Mouse (Mus musculus) kidney, adult 2 months (tissue): ENCODE results near the gene Atxn1. TPM values are rescaled to one million over a fixed set of nuclear protein-coding genes. Genes with fewer than 3 reads are reported as not detected.
A peak's percentile ranks its signal among the peaks of the same experiment; 100 is the strongest.

ENCODE experiments used
- DNase-seq: peaks from one replicate; pipeline ENCODE4 v3.0.0; 2021
- H3K27ac ChIP-seq: fragments of 200-500 bp; 2 replicates; pipeline ENCODE4 v1.5.1; 2012; ENCODE audit warnings: low read depth, low read length, control low read depth, inconsistent platforms; ENCODE audit not compliant: insufficient read depth
- H3K27me3 ChIP-seq: fragments of 200-500 bp; replicated peaks from 2 replicates; pipeline ENCODE4 v1.6.1; 2012; ENCODE audit warnings: mild to moderate bottlenecking, moderate library complexity, low read length, inconsistent platforms; ENCODE audit not compliant: control insufficient read depth, insufficient read depth
- H3K36me3 ChIP-seq: fragments of 200-500 bp; 2 replicates; pipeline ENCODE4 v1.6.1; 2012; ENCODE audit warnings: mild to moderate bottlenecking, moderate library complexity, low read length, inconsistent platforms; ENCODE audit not compliant: control insufficient read depth, insufficient read depth
- H3K4me1 ChIP-seq: fragments of 200-500 bp; 2 replicates; pipeline ENCODE4 v1.6.1; 2011; ENCODE audit warnings: low read length; ENCODE audit not compliant: control insufficient read depth, insufficient read depth
- H3K4me3 ChIP-seq: fragments of 200-500 bp; 2 replicates; pipeline ENCODE4 v1.5.1; 2011; ENCODE audit warnings: mild to moderate bottlenecking, low read depth, low read length, control low read depth; ENCODE audit not compliant: insufficient read depth
- CTCF ChIP-seq: fragments of 200-500 bp; conservative IDR thresholded peaks from 2 replicates; pipeline ENCODE4 v1.5.1; 2011; ENCODE audit warnings: low read depth, mild to moderate bottlenecking, control low read depth, low read length, moderate library complexity, mixed read lengths; ENCODE audit not compliant: insufficient read depth, insufficient read length
- POLR2A ChIP-seq: fragments of 200-500 bp; IDR thresholded peaks from one replicate; pipeline ENCODE4 v1.6.1; 2011; ENCODE audit warnings: low read depth, low read length, control low read depth
- WGBS: fragments of 180-500 bp; shearing (Covaris S2); methylation state at CpG from one replicate; pipeline ENCODE4 v1.1.7; 2018; 5-methylcytosine and 5-hydroxymethylcytosine counted together
- polyA plus RNA-seq: library from polyadenylated mRNA; depleted of rRNA; stranded (reverse); fragments of >200 nt; gene quantifications from 2 replicates; pipeline ENCODE4 v1.2.3, GENCODE M21; 2012

Atxn1 gene
- polyA plus RNA-seq, 1 experiment, result 15.0 TPM

DNA sequence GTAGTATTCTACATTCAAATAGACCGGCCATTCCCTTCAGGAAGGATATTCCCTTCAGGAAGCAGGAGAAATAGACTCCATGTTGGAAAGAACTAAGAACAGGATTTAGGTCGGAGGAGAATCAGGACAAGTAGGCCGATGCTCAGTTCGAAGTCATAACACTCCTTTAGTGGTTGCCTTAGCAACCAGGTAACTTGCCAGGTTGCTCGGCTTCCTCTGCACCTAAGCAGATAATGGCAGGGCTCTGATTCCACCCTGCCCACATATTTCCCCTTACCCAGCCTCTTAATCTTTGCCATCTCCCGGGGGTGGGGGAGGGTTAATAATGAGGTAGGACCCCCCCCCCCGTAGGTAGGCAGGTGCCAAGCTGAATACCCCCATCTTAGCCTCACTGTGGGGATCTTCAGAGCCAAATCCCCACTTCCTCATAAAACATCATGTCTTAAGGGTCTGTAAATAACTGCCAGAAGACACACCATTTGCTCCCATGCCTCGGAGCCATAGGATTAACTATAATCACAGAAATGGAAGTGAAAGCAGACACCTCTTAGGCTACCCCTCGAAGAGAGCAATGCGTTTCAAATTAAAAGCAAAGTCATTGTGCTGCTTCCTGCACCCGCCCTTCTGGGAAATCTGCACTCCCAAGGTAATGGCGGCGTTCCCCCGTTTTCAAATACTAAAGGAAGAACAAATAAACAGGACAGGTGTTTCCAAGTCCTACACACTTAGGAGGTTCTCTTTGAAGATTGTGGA, 240.1 kb downstream of the Atxn1 start:
- WGBS, result 71% methylated on average over 14 of the region's 14 CpGs
- Histone ChIP-seq H3K4me1 (no peaks in the 10 kb centered on the region), H3K27ac (no peak overlapping the region), H3K4me3 (no peak overlapping the region), H3K36me3 (no peaks in the 10 kb centered on the region), H3K27me3 (no peaks in the 10 kb centered on the region)
- DNase-seq, result no peak
- no peak for TF ChIP-seq POLR2A
- TF ChIP-seq CTCF, result no peak

- no peak overlapping the region for H3K27ac ChIP-seq
- DNase-seq, result no peak
- no peaks in the 10 kb centered on the region for H3K27me3 ChIP-seq
- WGBS, result 74% methylated on average over 5 of the region's 5 CpGs
- no peak for TF ChIP-seq CTCF
- TF ChIP-seq POLR2A, result no peak
- H3K36me3 ChIP-seq, result no peaks in the 10 kb centered on the region
- H3K4me1 ChIP-seq, result no peaks in the 10 kb centered on the region
- H3K4me3 ChIP-seq, result no peak overlapping the region
Observed at GRCm38 (mm10) chr13:45722885-45723284, 241.9 kb downstream of the Atxn1 start.

- Histone ChIP-seq H3K4me1 (no peaks in the 10 kb centered on the region), H3K4me3 (no peak overlapping the region), H3K36me3 (no peaks in the 10 kb centered on the region), H3K27ac (no peak overlapping the region; the same call in 1 of the 2 replicates), H3K27me3 (no peaks in the 10 kb centered on the region)
- TF ChIP-seq POLR2A, result no peak
- no peak for TF ChIP-seq CTCF
- peak; percentile 84 for DNase-seq
- WGBS, result 62% methylated on average over 8 of the region's 8 CpGs
Observed at GRCm38 (mm10) chr13:45721621-45722020, 243.2 kb downstream of the Atxn1 start.

- Histone ChIP-seq H3K36me3 (no peaks in the 10 kb centered on the region), H3K4me3 (no peak overlapping the region), H3K27ac (no peak overlapping the region), H3K4me1 (0 out of 2 replicates have a peak, but pooled peaks cover 3% of the 10 kb centered on the region), H3K27me3 (no peaks in the 10 kb centered on the region)
- peak; percentile 26 for DNase-seq
- TF ChIP-seq CTCF (no peak), POLR2A (no peak)
- 52% methylated on average over 3 of the region's 3 CpGs for WGBS
Observed at GRCm38 (mm10) chr13:45718850-45719249, 246.0 kb downstream of the Atxn1 start.

DNA sequence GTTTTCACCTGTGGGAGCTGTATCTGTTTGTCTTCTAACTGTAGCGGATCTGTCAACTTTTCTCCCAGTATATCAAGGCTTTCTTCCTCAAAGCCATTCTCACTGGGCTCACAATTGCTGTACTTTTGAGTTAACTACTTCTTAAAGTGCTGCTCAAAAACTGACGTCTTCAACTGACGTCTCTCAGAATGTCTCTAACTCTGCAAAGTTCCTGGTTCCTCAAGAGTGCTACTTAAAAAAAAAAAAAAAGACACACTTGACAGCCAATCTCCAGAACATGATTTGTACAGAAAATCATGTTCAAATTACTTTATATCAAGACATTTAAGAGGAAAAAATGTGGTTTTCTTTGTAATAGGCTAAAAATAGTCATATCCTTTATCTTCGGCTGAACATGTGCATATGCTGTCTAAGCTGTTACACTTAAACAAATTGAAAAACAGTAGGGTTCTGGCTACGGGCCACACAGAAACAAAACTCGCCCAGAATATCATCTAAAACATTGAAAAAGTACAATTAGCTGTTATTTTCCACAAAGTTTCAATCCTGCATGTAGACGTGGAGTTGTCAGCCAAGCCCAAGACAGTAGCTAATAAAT, 249.1 kb downstream of the Atxn1 start:
- Histone ChIP-seq H3K27ac (no peak overlapping the region), H3K4me3 (no peak overlapping the region), H3K27me3 (no peaks in the 10 kb centered on the region), H3K4me1 (0 out of 2 replicates have a peak, but pooled peaks cover 3% of the 10 kb centered on the region), H3K36me3 (no peaks in the 10 kb centered on the region)
- no peak for TF ChIP-seq CTCF
- TF ChIP-seq POLR2A, result no peak
- no peak for DNase-seq
- 69% methylated on average over 7 of the region's 7 CpGs for WGBS

DNA sequence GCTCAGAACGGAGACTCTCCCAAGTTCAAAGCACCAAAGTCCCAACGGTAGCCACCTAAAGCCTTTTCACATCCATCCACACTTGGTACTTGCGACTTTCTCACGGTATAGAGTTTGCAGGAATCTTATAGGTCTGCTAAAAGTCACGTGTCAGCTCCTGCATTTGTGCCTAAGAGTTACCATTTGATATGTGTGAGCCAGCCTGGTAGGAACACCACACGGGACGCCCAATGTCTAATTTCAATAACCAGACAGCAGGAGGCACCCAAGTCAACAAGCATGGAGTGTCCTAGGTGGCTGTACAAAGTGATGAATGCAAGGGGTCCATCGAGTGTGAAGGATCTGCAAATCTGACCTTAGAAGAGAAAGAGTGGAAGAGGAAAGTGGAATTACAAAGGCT, 254.8 kb downstream of the Atxn1 start:
- Histone ChIP-seq H3K36me3 (no peaks in the 10 kb centered on the region), H3K4me3 (no peak overlapping the region), H3K27ac (no peak overlapping the region; the same call in 1 of the 2 replicates), H3K4me1 (no peaks in the 10 kb centered on the region), H3K27me3 (no peaks in the 10 kb centered on the region)
- WGBS, result 89% methylated on average over 8 of the region's 8 CpGs
- no peak for TF ChIP-seq CTCF
- no peak for TF ChIP-seq POLR2A
- DNase-seq, result no peak

GRCm38 (mm10) chr13:45709402-45709801, 255.4 kb downstream of the Atxn1 start:
- TF ChIP-seq CTCF, result no peak
- TF ChIP-seq POLR2A, result no peak
- 55% methylated on average over 11 of the region's 11 CpGs for WGBS
- peak; percentile 20 for DNase-seq
- Histone ChIP-seq H3K36me3 (no peaks in the 10 kb centered on the region), H3K27me3 (no peaks in the 10 kb centered on the region), H3K27ac (peak overlapping the region; percentile 45; the same call in 1 of the 2 replicates), H3K4me1 (no peaks in the 10 kb centered on the region), H3K4me3 (no peak overlapping the region)
